Mouse (Mus musculus) cerebellum, adult 2 months (tissue): ENCODE measurements at regions not wholly inside any gene's neighbourhood (a gene's known extent, or its start where the extent isn't known, plus 50 kb on each side); places are given as distances from the start of the nearest gene placed in this dataset.

ENCODE experiments used
- DNase-seq, 2 experiments: peaks; one replicate each; pipeline ENCODE4 v3.0.0; 2021
- H3K27ac ChIP-seq: fragments of 200-500 bp; 2 replicates; pipeline ENCODE4 v1.5.1; 2012; ENCODE audit warnings: low read length, control low read depth, inconsistent platforms; ENCODE audit not compliant: insufficient read depth
- H3K27me3 ChIP-seq: fragments of 200-500 bp; 2 replicates; pipeline ENCODE4 v1.6.1; 2012; ENCODE audit warnings: inconsistent platforms, mild to moderate bottlenecking, low read length, moderate library complexity; ENCODE audit not compliant: control insufficient read depth, insufficient read depth
- H3K4me1 ChIP-seq: fragments of 200-500 bp; 2 replicates; pipeline ENCODE4 v1.6.1; 2011; ENCODE audit warnings: low read length; ENCODE audit not compliant: control insufficient read depth, insufficient read depth
- H3K4me3 ChIP-seq: fragments of 200-500 bp; replicated peaks from 2 replicates; pipeline ENCODE3; 2011; ENCODE audit warnings: mild to moderate bottlenecking, low read depth, low read length, control low read depth; ENCODE audit not compliant: insufficient read depth
- CTCF ChIP-seq: fragments of 200-500 bp; IDR thresholded peaks from 2 replicates; pipeline ENCODE4 v1.5.1; 2011; ENCODE audit warnings: low read depth, mild to moderate bottlenecking, control low read depth, low read length, moderate library complexity, borderline replicate concordance; ENCODE audit not compliant: insufficient read depth
- POLR2A ChIP-seq: fragments of 200-500 bp; IDR thresholded peaks from 2 replicates; pipeline ENCODE4 v1.6.1; 2011; ENCODE audit warnings: low read length, control low read depth, borderline replicate concordance; ENCODE audit not compliant: insufficient read depth
- WGBS: fragments of 180-500 bp; shearing (Covaris S2); methylation state at CpG from one replicate; pipeline ENCODE4 v1.1.7; 2018; 5-methylcytosine and 5-hydroxymethylcytosine counted together

DNA sequence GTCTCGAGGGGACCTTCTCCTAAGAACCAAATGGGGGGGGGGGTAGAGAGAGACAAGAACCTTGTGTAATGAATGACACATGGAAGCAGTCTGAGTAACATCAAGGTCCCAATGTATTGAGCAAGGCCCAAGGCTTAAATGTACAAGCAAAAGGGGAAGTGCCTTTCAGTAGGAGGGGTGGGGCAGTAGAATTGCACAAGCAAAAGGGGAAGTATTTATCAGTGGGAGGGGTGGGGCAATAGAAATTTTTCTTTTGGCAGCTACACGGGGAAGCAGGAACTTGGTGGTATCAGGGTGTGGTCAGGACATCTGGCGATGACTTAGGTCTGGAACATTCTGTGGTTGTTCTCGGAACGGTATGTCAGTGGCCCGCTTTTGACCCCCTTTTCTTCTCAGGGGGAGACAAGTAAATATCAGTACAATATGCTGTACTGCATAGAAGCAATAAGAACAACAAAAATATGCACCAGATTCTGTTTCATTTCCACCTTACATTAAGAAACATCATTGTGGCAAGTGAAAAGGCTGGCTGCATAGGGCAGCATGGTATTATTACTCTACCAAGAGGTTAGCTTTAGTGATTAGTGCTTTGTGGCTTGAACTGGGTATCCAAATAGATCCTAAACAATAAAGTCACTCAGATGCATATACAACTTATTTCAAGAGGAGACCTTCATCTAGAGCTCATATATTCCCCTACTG lies 247.5 kb upstream of the Sema3a start:
- Histone ChIP-seq H3K27me3 (no peaks in the 10 kb centered on the region), H3K4me3 (no peak overlapping the region), H3K4me1 (no peaks in the 10 kb centered on the region), H3K27ac (no peak overlapping the region)
- TF ChIP-seq POLR2A (no peak), CTCF (no peak)
- 93% methylated on average over 6 of the region's 6 CpGs for WGBS
- no peak for DNase-seq

- no peak overlapping the region for H3K4me3 ChIP-seq
- no peaks in the 10 kb centered on the region for H3K4me1 ChIP-seq
- H3K27ac ChIP-seq: no peak overlapping the region
- no peak for DNase-seq
- TF ChIP-seq CTCF (no peak), POLR2A (no peak)
- no peaks in the 10 kb centered on the region for H3K27me3 ChIP-seq
These were observed 232.9 kb upstream of the Sema3a start for GRCm38 (mm10) chr5:12892333-12892732.

- DNase-seq: no peak
- WGBS: 29% methylated on average over 2 of the region's 2 CpGs
- TF ChIP-seq CTCF (no peak), POLR2A (no peak)
- Histone ChIP-seq H3K4me3 (no peak overlapping the region), H3K27ac (no peak overlapping the region), H3K4me1 (no peaks in the 10 kb centered on the region), H3K27me3 (no peaks in the 10 kb centered on the region)
These were observed 230.6 kb upstream of the Sema3a start for GRCm38 (mm10) chr5:12894638-12895037.

DNA sequence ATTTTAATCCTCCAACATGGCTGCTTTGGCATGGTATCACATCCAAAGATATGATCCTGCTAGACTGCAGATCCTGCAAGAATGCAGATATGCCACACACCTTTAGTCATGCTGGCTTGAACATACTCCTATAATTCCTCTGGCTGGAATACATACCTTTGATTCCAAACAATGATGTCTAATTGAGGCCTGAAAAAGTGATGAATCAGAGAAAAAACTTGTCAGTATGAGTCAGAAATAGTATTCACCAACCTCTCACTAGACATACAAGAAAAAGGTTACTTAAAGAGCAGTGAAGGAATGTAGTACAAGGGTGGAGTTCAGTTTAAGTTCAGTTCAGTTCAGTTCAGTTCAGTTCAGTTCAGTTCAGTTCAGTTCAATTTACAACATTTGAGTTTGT lies 214.5 kb upstream of the Sema3a start:
- DNase-seq: no peak
- Histone ChIP-seq H3K4me1 (no peaks in the 10 kb centered on the region), H3K27ac (no peak overlapping the region), H3K4me3 (no peak overlapping the region), H3K27me3 (no peaks in the 10 kb centered on the region)
- TF ChIP-seq CTCF: no peak
- no peak for TF ChIP-seq POLR2A

DNA sequence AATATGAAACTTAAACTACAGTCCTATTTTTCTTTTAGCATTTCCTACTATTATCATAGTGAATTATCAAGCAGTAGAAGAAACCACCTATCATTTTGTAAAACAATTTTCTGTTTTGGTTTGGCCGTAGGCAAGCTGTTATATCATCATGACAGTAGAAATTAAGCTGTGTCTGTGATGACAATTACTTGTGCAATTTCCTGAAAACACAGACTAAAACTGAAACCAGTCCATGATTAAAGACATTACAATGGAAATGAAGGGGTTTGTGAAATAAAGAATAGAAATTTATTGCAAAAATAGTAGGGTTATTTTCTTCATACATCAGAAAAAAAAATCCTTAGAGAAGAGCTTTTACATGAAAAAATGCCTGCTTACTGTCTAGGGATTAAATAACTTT lies 210.8 kb upstream of the Sema3a start:
- DNase-seq: no peak
- 70% methylated on average over 1 of the region's 1 CpGs for WGBS
- H3K4me1 ChIP-seq: no peaks in the 10 kb centered on the region
- no peak overlapping the region for H3K27ac ChIP-seq
- no peaks in the 10 kb centered on the region for H3K27me3 ChIP-seq
- TF ChIP-seq CTCF (no peak), POLR2A (no peak)
- H3K4me3 ChIP-seq: no peak overlapping the region

- no peak for TF ChIP-seq POLR2A
- WGBS: 78% methylated on average over 2 of the region's 2 CpGs
These were observed 205.9 kb upstream of the Sema3a start for GRCm38 (mm10) chr5:12919335-12919734.

GRCm38 (mm10) chr5:12922889-12923288 lies 202.3 kb upstream of the Sema3a start:
- TF ChIP-seq POLR2A (no peak), CTCF (no peak)
- H3K27me3 ChIP-seq: no peaks in the 10 kb centered on the region
- no peak overlapping the region for H3K4me3 ChIP-seq
- DNase-seq: no peak
- no peak overlapping the region for H3K27ac ChIP-seq
- no peaks in the 10 kb centered on the region for H3K4me1 ChIP-seq

More at GRCm38 (mm10) chr5:12919335-12919734, 205.9 kb upstream of the Sema3a start:
- no peaks in the 10 kb centered on the region for H3K27me3 ChIP-seq
- DNase-seq: no peak
- no peak overlapping the region for H3K27ac ChIP-seq
- no peaks in the 10 kb centered on the region for H3K4me1 ChIP-seq
- H3K4me3 ChIP-seq: no peak overlapping the region

GRCm38 (mm10) chr5:12925466-12925865 lies 199.7 kb upstream of the Sema3a start:
- H3K27me3 ChIP-seq: no peaks in the 10 kb centered on the region
- no peaks in the 10 kb centered on the region for H3K4me1 ChIP-seq
- no peak overlapping the region for H3K4me3 ChIP-seq
- DNase-seq: no peak
- no peak overlapping the region for H3K27ac ChIP-seq
- TF ChIP-seq POLR2A (no peak), CTCF (no peak)
